Mouse (Mus musculus) liver, embryonic 14.5 days (tissue): ENCODE data around the gene Egfl7.

Source experiments
- CTCF ChIP-seq: IDR thresholded peaks from 2 replicates; pipeline ENCODE4 v1.5.1; 2016; ENCODE audit warnings: antibody characterized with exemption, low read depth, control low read depth
- EP300 ChIP-seq: IDR thresholded peaks from 2 replicates; pipeline ENCODE4 v1.6.1; 2016; ENCODE audit warnings: antibody characterized with exemption, low read depth

DNA sequence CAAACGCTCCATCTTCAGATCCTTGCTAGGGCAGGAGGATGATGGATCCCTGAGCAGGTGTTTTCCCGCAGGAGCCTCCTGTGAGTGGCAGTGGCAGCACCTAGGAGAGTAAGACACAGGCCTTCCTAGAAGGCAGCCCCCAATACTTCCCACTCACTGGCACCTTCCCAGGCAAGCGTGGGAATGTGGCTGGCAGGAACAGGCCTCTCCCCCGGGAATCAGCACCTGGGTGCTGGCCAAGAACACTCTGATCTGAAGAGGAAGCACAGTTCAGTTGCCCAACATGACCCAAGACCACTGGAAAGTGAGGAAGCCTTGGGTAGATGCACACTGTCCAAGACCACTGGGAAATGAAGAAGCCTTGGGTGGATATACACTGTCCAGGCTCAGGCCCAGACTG lies 24.7 kb upstream of the Egfl7 start:
- TF ChIP-seq CTCF (no peak), EP300 (no peak)
